Comparison of ENCODE assay signal across 8 mouse cellular contexts in the genomic region with DNA sequence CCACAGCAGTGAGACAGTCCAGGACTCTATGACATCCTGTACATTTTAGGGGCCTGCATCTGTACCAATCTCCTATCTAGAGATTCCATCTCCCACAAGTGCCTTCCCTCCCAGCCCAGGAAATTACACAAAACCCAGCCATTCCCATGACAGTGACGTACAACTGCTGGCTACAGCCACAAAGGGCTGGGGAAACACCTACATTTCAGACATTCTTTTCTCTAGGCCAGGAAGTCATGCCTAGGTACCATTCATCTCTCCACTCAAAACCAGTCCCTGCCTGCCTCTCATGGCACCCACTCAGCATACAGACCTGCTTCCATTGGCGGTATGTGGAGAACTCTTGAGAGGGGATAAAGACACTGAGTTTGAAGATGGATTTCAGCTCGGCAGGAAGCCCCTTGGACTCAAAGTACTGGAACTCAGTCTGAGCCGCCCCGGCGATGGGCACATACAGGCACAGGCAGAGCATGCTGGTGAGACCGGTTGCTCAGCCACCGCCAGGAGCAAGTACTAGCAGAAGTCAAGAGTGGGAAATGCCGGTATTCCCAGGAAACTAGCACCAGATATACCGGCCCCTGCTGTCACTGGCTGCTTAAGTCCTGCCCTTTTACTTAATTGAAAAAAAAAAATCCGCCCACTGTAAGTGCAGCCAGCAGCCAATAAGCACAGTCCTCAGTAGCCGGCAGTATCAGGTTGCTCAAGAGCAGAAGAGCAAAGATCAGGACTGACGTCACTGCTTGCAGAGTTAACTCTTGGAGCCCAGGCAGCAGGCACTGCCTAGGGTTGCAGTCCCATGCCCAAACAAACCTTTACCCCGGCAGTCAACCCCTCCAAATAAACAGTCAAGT. TPM values are rescaled to one million over a fixed set of nuclear protein-coding genes. Genes with fewer than 3 reads are reported as not detected.
DNase-seq lines count a peak whose midpoint lies in the region; ATAC-seq and TF ChIP-seq lines count a peak whose summit lies in the region.

No protein-coding gene starts in this region.

- DNase-seq in testis, postnatal 10 days (ENCODE audit: low spot score), result no peak
- DNase-seq in c-Kit-positive CD71-positive TER-119-positive erythroid progenitor cells, embryonic 14.5 days (ENCODE audit: low spot score), result peak; percentile 66
- DNase-seq in forebrain, embryonic 14.5 days (ENCODE audit: low spot score), result peak; percentile 86
- peak; percentile 69 for DNase-seq in hindbrain, embryonic 10.5 days (ENCODE audit: low spot score)
- peak; percentile 80 for DNase-seq in limb, embryonic 11.5 days (ENCODE audit: low spot score)
- peak; percentile 63 for DNase-seq in midbrain, embryonic 10.5 days (ENCODE audit: low spot score)
- peak; percentile 58 for DNase-seq in testis, postnatal 14 days (ENCODE audit: low spot score)

- no peaks in the 10 kb centered on the region for H3K27me3 ChIP-seq in testis, adult 2 months (ENCODE audit: control insufficient read depth, insufficient read depth, low read length)
- no peaks in the 10 kb centered on the region for H3K27me3 ChIP-seq in forebrain, embryonic 14.5 days (replicated peaks; ENCODE audit: control insufficient read depth, insufficient read depth, low read length)
- H3K27me3 ChIP-seq in hindbrain, embryonic 10.5 days (ENCODE audit: insufficient read depth, poor library complexity, severe bottlenecking), result no peaks in the 10 kb centered on the region
- H3K27me3 ChIP-seq in limb, embryonic 11.5 days (ENCODE audit: control insufficient read depth, insufficient read depth, low read length), result no peaks in the 10 kb centered on the region
- H3K27me3 ChIP-seq in midbrain, embryonic 10.5 days (ENCODE audit: low read depth, poor library complexity, severe bottlenecking), result no peaks in the 10 kb centered on the region

- H3K9me3 ChIP-seq in forebrain, embryonic 14.5 days (replicated peaks; ENCODE audit: control insufficient read depth, low read length), result no peaks in the 10 kb centered on the region
- H3K9me3 ChIP-seq in hindbrain, embryonic 10.5 days, result no peaks in the 10 kb centered on the region
- H3K9me3 ChIP-seq in limb, embryonic 11.5 days (ENCODE audit: control insufficient read depth, low read length), result no peaks in the 10 kb centered on the region
- H3K9me3 ChIP-seq in midbrain, embryonic 10.5 days (replicated peaks), result no peaks in the 10 kb centered on the region

- no peaks in the 10 kb centered on the region for H3K36me3 ChIP-seq in testis, adult 2 months (ENCODE audit: control insufficient read depth, insufficient read depth, low read length)
- peaks cover 32% of the 10 kb centered on the region for H3K36me3 ChIP-seq in forebrain, embryonic 14.5 days (ENCODE audit: control insufficient read depth, insufficient read depth, low read length)
- peaks cover 39% of the 10 kb centered on the region for H3K36me3 ChIP-seq in hindbrain, embryonic 10.5 days
- peaks cover 3% of the 10 kb centered on the region; the same call in 1 of the 2 replicates for H3K36me3 ChIP-seq in limb, embryonic 11.5 days (ENCODE audit: control insufficient read depth, insufficient read depth, low read length)
- peaks cover 30% of the 10 kb centered on the region for H3K36me3 ChIP-seq in midbrain, embryonic 10.5 days

- TF ChIP-seq POLR2A in testis, adult 2 months (IDR thresholded peaks at IDR 0.05; ENCODE audit: control insufficient read depth, low read depth, low read length), result no peak

- H3K9ac ChIP-seq in forebrain, embryonic 14.5 days (ENCODE audit: low read length), result peak overlapping the region; percentile 50
- no peak overlapping the region for H3K9ac ChIP-seq in limb, embryonic 11.5 days (ENCODE audit: low read length)

- peak overlapping the region; percentile 9; the same call in 1 of the 2 replicates for H3K27ac ChIP-seq in testis, adult 2 months (ENCODE audit: control insufficient read depth, insufficient read depth, low read depth, low read length)
- H3K27ac ChIP-seq in forebrain, embryonic 14.5 days (ENCODE audit: low read depth, low read length), result peak overlapping the region; percentile 53; the same call in 1 of the 2 replicates
- H3K27ac ChIP-seq in hindbrain, embryonic 10.5 days, result peak overlapping the region; percentile 79
- H3K27ac ChIP-seq in limb, embryonic 11.5 days (replicated peaks; ENCODE audit: low read depth, low read length), result peak overlapping the region; percentile 72
- peak overlapping the region; percentile 77 for H3K27ac ChIP-seq in midbrain, embryonic 10.5 days (replicated peaks)

- peaks cover 3% of the 10 kb centered on the region; the same call in 1 of the 2 replicates for H3K4me1 ChIP-seq in testis, adult 2 months (ENCODE audit: control insufficient read depth, insufficient read depth, low read length)
- H3K4me1 ChIP-seq in forebrain, embryonic 14.5 days (ENCODE audit: control insufficient read depth, insufficient read depth, low read length), result peaks cover 31% of the 10 kb centered on the region
- H3K4me1 ChIP-seq in hindbrain, embryonic 10.5 days (replicated peaks), result peaks cover 43% of the 10 kb centered on the region
- peaks cover 26% of the 10 kb centered on the region for H3K4me1 ChIP-seq in limb, embryonic 11.5 days (ENCODE audit: control insufficient read depth, insufficient read depth, low read length)
- peaks cover 41% of the 10 kb centered on the region for H3K4me1 ChIP-seq in midbrain, embryonic 10.5 days

- 2% methylated on average over 14 of the region's 14 CpGs for WGBS in forebrain, embryonic 14.5 days
- 2% methylated on average over 14 of the region's 14 CpGs for WGBS in hindbrain, embryonic 10.5 days
- 3% methylated on average over 14 of the region's 14 CpGs for WGBS in limb, embryonic 11.5 days
- 1% methylated on average over 14 of the region's 14 CpGs for WGBS in midbrain, embryonic 10.5 days

- no peak overlapping the region for H3K4me3 ChIP-seq in testis, adult 2 months (ENCODE audit: control insufficient read depth, low read depth, low read length)
- H3K4me3 ChIP-seq in forebrain, embryonic 14.5 days (ENCODE audit: low read depth, low read length), result peak overlapping the region; percentile 25
- H3K4me3 ChIP-seq in hindbrain, embryonic 10.5 days, result peak overlapping the region; percentile 54
- H3K4me3 ChIP-seq in limb, embryonic 11.5 days (ENCODE audit: low read depth, low read length), result peak overlapping the region; percentile 29
- peak overlapping the region; percentile 54 for H3K4me3 ChIP-seq in midbrain, embryonic 10.5 days

- H3K4me2 ChIP-seq in forebrain, embryonic 14.5 days (ENCODE audit: low read length), result peak overlapping the region; percentile 51
- H3K4me2 ChIP-seq in limb, embryonic 11.5 days (ENCODE audit: low read depth, severe bottlenecking), result peak overlapping the region; percentile 56

- peak; percentile 74 for ATAC-seq in forebrain, embryonic 14.5 days
- peak; percentile 85 for ATAC-seq in limb, embryonic 11.5 days (ENCODE audit: insufficient number of reproducible peaks, low FRiP score, low TSS enrichment, low read depth)

- TF ChIP-seq CTCF in testis, adult 2 months (IDR thresholded peaks at IDR 0.05; ENCODE audit: control insufficient read depth, insufficient read depth, insufficient replicate concordance, low read depth, low read length), result no peak

RNA-seq across cellular contexts. Expression of gene Naif1, which starts 26.6 kb away (rescaled TPM):
- polyA plus RNA-seq in testis, adult 2 months (2012; rRNA removed), result 19.9 and 22.7 TPM in 2 replicates
- polyA plus RNA-seq in forebrain, embryonic 14.5 days (2014; fragmentation: Nextera tagmentation; extraction: Ambion mirVana), result 5.3 and 5.4 TPM in 2 replicates
- polyA plus RNA-seq in hindbrain, embryonic 10.5 days (2016; fragmentation: Nextera tagmentation; extraction: Ambion mirVana), result 6.0 and 6.4 TPM in 2 replicates
- 5.6 and 6.9 TPM in 2 replicates for polyA plus RNA-seq in limb, embryonic 11.5 days (2014; fragmentation: Nextera tagmentation; extraction: Ambion mirVana)
- polyA plus RNA-seq in midbrain, embryonic 10.5 days (2016; fragmentation: Nextera tagmentation; extraction: Ambion mirVana), result 5.9 and 6.4 TPM in 2 replicates

RNA-seq across cellular contexts. Expression of gene Slc25a25, which starts 27.5 kb away (rescaled TPM):
- 36.7 and 38.4 TPM in 2 replicates for polyA plus RNA-seq in testis, adult 2 months (2012; rRNA removed)
- 30.4 and 34.2 TPM in 2 replicates for polyA plus RNA-seq in forebrain, embryonic 14.5 days (2014; fragmentation: Nextera tagmentation; extraction: Ambion mirVana)
- polyA plus RNA-seq in hindbrain, embryonic 10.5 days (2016; fragmentation: Nextera tagmentation; extraction: Ambion mirVana), result 28.8 and 34.4 TPM in 2 replicates
- polyA plus RNA-seq in limb, embryonic 11.5 days (2014; fragmentation: Nextera tagmentation; extraction: Ambion mirVana), result 19.2 and 21.9 TPM in 2 replicates
- polyA plus RNA-seq in midbrain, embryonic 10.5 days (2016; fragmentation: Nextera tagmentation; extraction: Ambion mirVana), result 29.2 and 35.7 TPM in 2 replicates

RNA-seq across cellular contexts. Expression of gene Ptges2, which starts 28.0 kb away (rescaled TPM):
- 7.5 and 7.6 TPM in 2 replicates for polyA plus RNA-seq in testis, adult 2 months (2012; rRNA removed)
- 42.2 and 44.8 TPM in 2 replicates for polyA plus RNA-seq in forebrain, embryonic 14.5 days (2014; fragmentation: Nextera tagmentation; extraction: Ambion mirVana)
- 26.3 and 32.3 TPM in 2 replicates for polyA plus RNA-seq in hindbrain, embryonic 10.5 days (2016; fragmentation: Nextera tagmentation; extraction: Ambion mirVana)
- 29.0 and 32.3 TPM in 2 replicates for polyA plus RNA-seq in limb, embryonic 11.5 days (2014; fragmentation: Nextera tagmentation; extraction: Ambion mirVana)
- 26.2 and 28.8 TPM in 2 replicates for polyA plus RNA-seq in midbrain, embryonic 10.5 days (2016; fragmentation: Nextera tagmentation; extraction: Ambion mirVana)

RNA-seq across cellular contexts. Expression of gene Lcn2, which starts 35.7 kb away (rescaled TPM):
- 197 and 328 TPM in 2 replicates for polyA plus RNA-seq in testis, adult 2 months (2012; rRNA removed)
- polyA plus RNA-seq in forebrain, embryonic 14.5 days (2014; fragmentation: Nextera tagmentation; extraction: Ambion mirVana), result 0.25 and 0.32 TPM in 2 replicates
- polyA plus RNA-seq in hindbrain, embryonic 10.5 days (2016; fragmentation: Nextera tagmentation; extraction: Ambion mirVana), result not detected in 2 replicates
- polyA plus RNA-seq in limb, embryonic 11.5 days (2014; fragmentation: Nextera tagmentation; extraction: Ambion mirVana), result 0.35 TPM in 1 of 2 replicates, not detected in the other
- polyA plus RNA-seq in midbrain, embryonic 10.5 days (2016; fragmentation: Nextera tagmentation; extraction: Ambion mirVana), result 0.20 TPM in 1 of 2 replicates, not detected in the other

RNA-seq across cellular contexts. Expression of gene 1110008P14Rik, which starts 42.0 kb away (rescaled TPM):
- polyA plus RNA-seq in testis, adult 2 months (2012; rRNA removed), result 92.9 and 102 TPM in 2 replicates
- 86.9 and 98.4 TPM in 2 replicates for polyA plus RNA-seq in forebrain, embryonic 14.5 days (2014; fragmentation: Nextera tagmentation; extraction: Ambion mirVana)
- 41.4 and 66.7 TPM in 2 replicates for polyA plus RNA-seq in hindbrain, embryonic 10.5 days (2016; fragmentation: Nextera tagmentation; extraction: Ambion mirVana)
- 39.4 and 44.4 TPM in 2 replicates for polyA plus RNA-seq in limb, embryonic 11.5 days (2014; fragmentation: Nextera tagmentation; extraction: Ambion mirVana)
- 39.4 and 44.3 TPM in 2 replicates for polyA plus RNA-seq in midbrain, embryonic 10.5 days (2016; fragmentation: Nextera tagmentation; extraction: Ambion mirVana)

Comparison
In these comparisons a context has a peak if more than half of its experiments do, and no peak if none do; other contexts are left out.
1. H3K27ac ChIP-seq: peak in every context shown above with its lines; median percentile 79 in hindbrain, embryonic 10.5 days; 77 in midbrain, embryonic 10.5 days; 72 in limb, embryonic 11.5 days; 53 in forebrain, embryonic 14.5 days; 9 in testis, adult 2 months.